Mouse (Mus musculus): Measurements from ENCODE around the gene Tbl1xr1. TPM values are rescaled to one million over a fixed set of nuclear protein-coding genes. Genes with fewer than 3 reads are reported as not detected.
A peak's percentile ranks its signal among the peaks of the same experiment; 100 is the strongest.

The Tbl1xr1 gene
- total RNA-seq, 2 experiments from 2014 or later: 129 to 139 TPM

DNA sequence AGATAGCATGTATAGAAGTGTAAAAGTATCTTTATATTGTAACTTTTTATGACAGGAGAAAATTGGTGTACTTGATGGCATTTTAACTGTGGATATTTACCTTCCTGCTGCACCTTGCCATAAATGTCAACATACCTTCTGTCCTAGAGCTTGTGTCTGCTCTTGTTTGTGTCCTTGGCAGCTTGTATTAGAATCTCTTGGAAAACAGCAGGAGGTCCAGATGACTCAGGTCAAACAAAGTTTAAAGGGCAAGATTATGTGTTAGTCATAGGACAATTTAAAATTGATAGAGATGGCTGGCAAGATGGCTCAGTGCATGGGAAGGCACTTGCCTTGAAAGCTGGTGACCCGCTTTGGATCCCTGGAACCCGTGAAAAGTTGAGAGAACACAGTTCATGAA is 104.6 kb downstream of the Tbl1xr1 start:
- H3K4me3 ChIP-seq: no peak overlapping the region
- TF ChIP-seq CTCF (IDR thresholded peaks at IDR 0.05): no peak
- intact Hi-C loops (cut with DNase I): no loop called here
- H3K27ac ChIP-seq: no peak overlapping the region
- no peak for DNase-seq (ENCODE audit: extremely low spot score in 1 of 2, low spot score in 2 of 2)

DNA sequence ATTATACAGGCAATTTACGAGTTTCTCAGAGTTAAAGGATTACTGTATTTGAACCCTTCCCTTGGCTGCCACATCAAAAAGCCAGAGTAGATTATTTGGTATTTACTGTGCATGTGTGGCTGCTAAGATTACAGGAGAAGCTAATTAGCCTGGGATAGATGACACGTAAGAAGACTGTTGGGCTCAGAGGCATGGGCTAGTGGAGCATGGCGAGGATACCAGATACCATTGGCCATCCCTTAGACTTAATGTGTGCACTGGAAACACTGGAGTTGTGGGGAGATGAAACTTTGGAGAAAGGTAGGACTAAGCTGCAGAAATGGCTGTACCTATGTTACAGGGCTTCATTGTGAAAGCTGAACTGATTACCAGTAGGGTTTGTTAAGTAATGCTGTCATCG is 108.8 kb downstream of the Tbl1xr1 start:
- TF ChIP-seq CTCF (IDR thresholded peaks at IDR 0.05): no peak
- H3K4me3 ChIP-seq: no peak overlapping the region
- DNase-seq (ENCODE audit: extremely low spot score in 1 of 2, low spot score in 2 of 2): no peak
- intact Hi-C loops (cut with DNase I): no loop called here
- H3K27ac ChIP-seq: no peak overlapping the region

DNA sequence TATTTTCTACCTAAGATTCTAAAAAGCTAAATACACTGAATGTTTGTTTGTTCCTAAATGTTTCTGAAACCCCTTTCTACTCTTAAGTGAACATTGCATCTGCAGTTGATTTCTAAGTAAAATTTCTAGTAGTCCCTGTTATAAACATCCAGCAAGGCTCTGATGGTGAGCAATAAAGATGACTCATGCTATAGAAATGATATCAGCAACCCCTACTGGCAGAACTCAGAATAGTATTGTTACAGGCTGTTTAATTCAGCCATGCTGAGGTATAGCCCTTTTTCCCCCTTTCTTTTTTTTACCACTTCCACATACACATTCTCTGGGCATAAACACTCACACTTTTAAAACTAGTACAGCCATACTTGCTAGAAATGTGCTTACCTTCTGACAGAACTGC is 114.0 kb downstream of the Tbl1xr1 start:
- TF ChIP-seq CTCF (IDR thresholded peaks at IDR 0.05): peak; percentile 73
- H3K27ac ChIP-seq: peak overlapping the region; percentile 40
- no peak for DNase-seq (ENCODE audit: extremely low spot score in 1 of 2, low spot score in 2 of 2)
- H3K4me3 ChIP-seq: no peak overlapping the region
- intact Hi-C loops (cut with DNase I): loop anchor here (2.0 to 10.0 kb wide), 6 partner anchors 113 to 1598 kb away; partner anchors contain the start of gene Tbl1xr1

DNA sequence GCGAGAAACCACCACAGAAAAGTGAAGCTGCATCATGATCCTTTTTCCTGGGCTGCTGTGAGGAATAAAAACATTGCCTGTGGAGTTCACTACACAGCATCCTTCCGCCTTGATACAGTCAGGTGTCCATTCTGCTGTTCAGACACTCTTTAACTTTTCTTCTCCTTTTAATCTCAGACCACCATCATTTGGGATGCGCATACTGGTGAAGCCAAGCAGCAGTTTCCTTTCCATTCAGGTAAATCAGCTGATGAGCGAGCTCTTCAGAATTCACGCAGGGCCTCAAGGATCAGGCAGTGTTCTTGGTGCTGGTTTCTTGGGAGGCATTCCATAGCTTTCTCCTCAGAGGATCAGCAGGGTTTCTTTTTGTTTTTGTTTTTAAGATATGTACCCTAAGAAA is 116.5 kb downstream of the Tbl1xr1 start:
- no peak for DNase-seq (ENCODE audit: extremely low spot score in 1 of 2, low spot score in 2 of 2)
- intact Hi-C loops (cut with DNase I): loop anchor here (5.0 to 10.0 kb wide), 4 partner anchors 116 to 1601 kb away; partner anchors contain the start of gene Tbl1xr1
- no peak for TF ChIP-seq CTCF (IDR thresholded peaks at IDR 0.05)

DNA sequence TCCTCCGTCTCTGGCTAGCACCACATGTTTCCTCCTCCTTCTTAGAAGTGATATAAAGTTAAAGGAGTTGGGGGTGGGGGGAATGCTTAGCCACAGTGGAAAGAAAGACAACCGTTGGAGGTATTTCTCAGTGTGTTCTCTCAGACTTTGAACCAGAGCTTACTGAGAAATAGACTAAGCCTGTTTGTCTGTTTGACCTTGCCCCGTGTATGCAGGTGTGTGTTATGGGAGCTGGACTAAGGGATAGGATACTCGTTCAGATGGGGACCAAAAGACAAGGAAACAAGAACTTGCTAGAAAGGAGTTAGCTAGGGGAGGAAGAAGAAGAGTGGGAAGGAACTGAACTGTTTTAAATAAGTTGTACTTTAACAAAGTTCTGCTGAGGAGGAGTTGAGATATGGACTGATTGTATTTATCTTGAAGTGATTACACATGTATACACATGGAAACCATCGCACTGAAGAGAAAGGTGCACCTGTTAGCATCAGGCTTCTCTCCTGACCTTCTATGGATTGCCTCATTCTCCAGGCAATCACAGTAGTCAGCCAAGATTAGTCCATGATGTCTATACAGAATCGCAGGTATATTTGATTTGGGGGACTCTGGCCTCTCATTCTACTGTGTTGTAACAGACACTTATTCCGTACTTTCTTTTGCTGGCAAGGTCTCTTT is 117.9 kb downstream of the Tbl1xr1 start:
- H3K27ac ChIP-seq: no peak overlapping the region
- no peak for TF ChIP-seq CTCF (IDR thresholded peaks at IDR 0.05)
- intact Hi-C loops (cut with DNase I): loop anchor here (5.0 to 10.0 kb wide), 4 partner anchors 117 to 1602 kb away; partner anchors contain the start of gene Tbl1xr1
- no peak overlapping the region for H3K4me3 ChIP-seq
- DNase-seq (ENCODE audit: extremely low spot score in 1 of 2, low spot score in 2 of 2): no peak

More for the DNA sequence above, 116.5 kb downstream of the Tbl1xr1 start:
- H3K27ac ChIP-seq: no peak overlapping the region
- H3K4me3 ChIP-seq: no peak overlapping the region

DNA sequence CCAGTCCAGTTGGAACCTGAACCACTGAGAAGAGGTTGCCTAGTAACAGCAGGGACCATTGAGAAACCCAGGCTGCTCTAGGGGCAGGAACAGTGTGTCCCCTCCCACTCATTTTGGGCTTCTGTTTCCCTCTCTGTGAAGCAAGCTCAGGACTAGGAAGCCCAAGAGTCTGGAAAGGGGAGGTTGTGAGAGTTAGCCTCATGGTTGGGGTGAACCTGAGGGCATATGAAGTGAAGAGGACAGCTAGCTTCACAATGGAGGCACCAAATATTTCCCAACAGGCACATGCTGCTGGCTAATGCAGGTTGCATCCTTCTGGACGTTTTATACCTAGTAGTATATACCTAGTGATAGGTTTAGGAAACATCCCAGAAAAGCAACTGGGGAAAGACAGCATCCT is 122.3 kb downstream of the Tbl1xr1 start:
- DNase-seq (ENCODE audit: extremely low spot score in 1 of 2, low spot score in 2 of 2): no peak
- intact Hi-C loops (cut with DNase I): loop anchor here (10.0 kb wide), 2 partner anchors 634 to 714 kb away; no protein-coding TSS in a partner anchor
- TF ChIP-seq CTCF (IDR thresholded peaks at IDR 0.05): no peak

DNA sequence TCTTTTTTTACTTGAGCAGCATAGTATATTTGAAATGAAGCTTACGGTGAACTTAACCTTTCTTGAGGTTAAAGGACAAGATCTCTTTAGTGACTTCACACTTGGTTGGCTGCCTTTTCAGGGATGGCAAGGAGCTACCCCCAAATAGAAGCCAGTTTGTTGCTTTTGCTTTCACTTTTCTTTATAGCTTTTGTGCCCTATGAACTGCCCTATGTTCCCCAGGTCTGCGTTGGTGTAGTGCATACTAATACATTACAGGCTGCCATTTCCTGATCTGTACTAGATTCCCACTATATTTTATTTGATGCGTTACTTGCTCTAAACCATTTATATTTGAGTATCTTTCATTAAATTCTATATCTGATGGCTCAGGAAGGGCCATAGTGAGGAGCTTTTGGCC is 127.7 kb downstream of the Tbl1xr1 start:
- intact Hi-C loops (cut with DNase I): no loop called here
- DNase-seq (ENCODE audit: extremely low spot score in 1 of 2, low spot score in 2 of 2): no peak
- Histone ChIP-seq H3K4me3 (no peak overlapping the region), H3K27ac (no peak overlapping the region)
- no peak for TF ChIP-seq CTCF (IDR thresholded peaks at IDR 0.05)

More for the DNA sequence above, 122.3 kb downstream of the Tbl1xr1 start:
- Histone ChIP-seq H3K27ac (no peak overlapping the region), H3K4me3 (no peak overlapping the region)

DNA sequence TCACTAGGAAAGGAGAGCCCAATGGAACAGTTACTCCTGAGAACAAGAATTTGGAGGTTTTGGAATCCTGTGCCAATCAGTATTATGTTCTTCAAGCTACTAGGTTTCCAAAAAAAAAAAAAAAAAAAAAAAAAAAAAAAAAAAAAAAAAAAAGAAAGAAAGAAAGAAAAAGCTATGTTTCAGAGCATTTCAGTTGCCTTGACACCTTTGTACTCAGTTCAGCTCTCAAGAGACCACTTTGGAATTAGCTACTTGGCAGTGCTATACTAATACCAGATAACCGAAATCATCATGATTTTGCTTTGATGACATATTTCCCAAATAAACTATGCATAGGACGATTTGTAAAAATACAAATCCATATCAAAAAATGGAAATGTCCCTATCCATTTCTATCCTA is 145.1 kb downstream of the Tbl1xr1 start:
- TF ChIP-seq CTCF (IDR thresholded peaks at IDR 0.05): no peak
- intact Hi-C loops (cut with DNase I): no loop called here
- Histone ChIP-seq H3K4me3 (no peak overlapping the region), H3K27ac (no peak overlapping the region)
- DNase-seq (ENCODE audit: extremely low spot score in 1 of 2, low spot score in 2 of 2): no peak

DNA sequence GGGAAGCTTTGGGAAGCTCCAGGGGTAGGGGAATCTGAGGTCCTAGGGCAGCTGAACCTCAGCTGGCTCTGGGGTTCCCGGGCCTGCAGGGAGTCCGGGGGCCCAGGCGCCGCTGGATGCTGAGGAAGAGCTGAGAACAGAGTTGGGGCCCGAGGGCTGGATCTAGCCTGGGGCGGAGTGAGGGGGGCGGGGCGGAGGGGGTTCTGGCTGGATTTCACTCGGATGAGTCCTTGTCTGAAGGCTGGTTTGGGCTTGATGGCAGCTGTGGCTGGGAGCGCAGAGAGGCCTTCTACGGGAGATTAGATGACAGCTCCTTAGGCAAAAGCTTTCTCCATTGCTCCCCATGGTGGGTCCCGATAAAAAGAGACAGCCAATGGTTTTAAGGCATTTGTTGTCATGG is 145.9 kb downstream of the Tbl1xr1 start:
- Histone ChIP-seq H3K4me3 (no peak overlapping the region), H3K27ac (no peak overlapping the region)
- intact Hi-C loops (cut with DNase I): no loop called here
- no peak for TF ChIP-seq CTCF (IDR thresholded peaks at IDR 0.05)
- DNase-seq (ENCODE audit: extremely low spot score in 1 of 2, low spot score in 2 of 2): no peak

DNA sequence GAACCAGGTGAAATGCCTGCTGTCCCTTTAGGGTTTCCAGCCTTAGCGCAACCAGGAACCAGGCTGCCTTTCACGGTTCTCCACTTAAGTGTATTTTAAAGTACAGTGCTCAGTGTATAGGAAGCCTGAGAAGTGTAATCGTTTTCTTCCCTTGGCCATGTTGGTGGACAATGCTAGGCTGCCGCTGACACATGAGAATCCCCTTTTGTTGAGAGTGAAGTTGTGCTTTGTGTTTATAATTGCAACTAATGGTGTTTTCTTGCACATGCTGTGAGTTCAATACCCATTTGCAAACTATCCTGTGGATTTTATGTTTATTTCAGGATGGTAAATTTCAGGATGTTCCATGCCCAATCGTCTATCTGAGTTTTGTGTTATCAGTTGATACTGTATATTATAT is 146.6 kb downstream of the Tbl1xr1 start:
- intact Hi-C loops (cut with DNase I): no loop called here
- Histone ChIP-seq H3K27ac (no peak overlapping the region), H3K4me3 (no peak overlapping the region)
- no peak for TF ChIP-seq CTCF (IDR thresholded peaks at IDR 0.05)
- DNase-seq (ENCODE audit: extremely low spot score in 1 of 2, low spot score in 2 of 2): no peak

DNA sequence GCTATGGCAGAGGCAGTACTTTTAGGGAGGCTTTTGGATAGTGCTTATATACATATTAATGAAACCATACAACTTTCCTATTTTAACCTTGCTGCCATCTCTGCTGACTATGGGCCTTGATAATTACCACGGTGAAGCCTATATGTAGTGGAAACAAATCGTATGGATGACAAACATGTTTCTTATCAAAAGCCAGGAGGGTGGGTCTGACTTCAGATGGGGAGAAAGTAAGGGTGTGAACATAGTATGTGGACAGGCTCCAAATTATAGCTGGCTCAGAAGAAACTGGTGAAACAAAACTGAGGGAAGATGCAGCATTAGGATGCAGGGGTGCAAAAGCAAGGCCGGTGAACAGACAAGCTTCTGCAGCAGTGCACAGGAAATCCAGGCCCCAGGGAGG is 151.6 kb downstream of the Tbl1xr1 start:
- Histone ChIP-seq H3K4me3 (no peak overlapping the region), H3K27ac (no peak overlapping the region)
- no peak for TF ChIP-seq CTCF (IDR thresholded peaks at IDR 0.05)
- no peak for DNase-seq (ENCODE audit: extremely low spot score in 1 of 2, low spot score in 2 of 2)
- intact Hi-C loops (cut with DNase I): no loop called here

DNA sequence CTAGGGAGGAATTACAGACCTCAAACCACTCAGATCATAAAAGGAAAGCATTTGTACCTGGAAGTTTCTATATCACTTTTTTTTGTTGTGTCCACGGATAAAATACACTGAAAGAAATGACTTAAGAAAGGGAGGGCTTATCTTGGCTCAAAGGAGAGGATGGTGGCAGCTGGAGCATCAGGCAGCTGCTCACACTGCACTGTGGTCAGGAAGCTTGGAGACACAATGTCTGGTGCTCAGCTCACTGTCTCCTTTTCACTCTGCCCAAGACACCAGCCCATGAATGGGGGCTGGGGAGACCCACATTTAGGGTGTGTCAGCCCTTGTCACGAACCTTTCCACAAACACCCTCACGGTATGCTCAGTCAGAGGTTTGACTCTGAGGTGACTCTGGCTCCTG is 154.2 kb downstream of the Tbl1xr1 start:
- no peak overlapping the region for H3K4me3 ChIP-seq
- TF ChIP-seq CTCF (IDR thresholded peaks at IDR 0.05): no peak
- intact Hi-C loops (cut with DNase I): no loop called here
- no peak overlapping the region for H3K27ac ChIP-seq
- DNase-seq (ENCODE audit: extremely low spot score in 1 of 2, low spot score in 2 of 2): no peak

Measured in left cerebral cortex, adult 2 months (tissue).